Mouse (Mus musculus) erythroblast, adult 5-6 weeks (primary cell): Measurements from ENCODE around the gene Ppef2. TPM values are rescaled to one million over a fixed set of nuclear protein-coding genes. Genes with fewer than 3 reads are reported as not detected.

ENCODE experiments used
- ATAC-seq: replicated peaks from 2 replicates; pipeline ENCODE4 v1.8.0; 2016; ENCODE audit warnings: moderate number of reproducible peaks, mild to moderate bottlenecking, moderate TSS enrichment, inconsistent platforms; ENCODE audit not compliant: poor library complexity, low FRiP score, severe bottlenecking
- total RNA-seq, 2 experiments: library from RNA; stranded (forward) in 1 of 2; stranded (reverse) in 1 of 2; fragments of 150-400 nt in 1 of 2; fragments of 200-764, 138-1000 nt in 1 of 2; gene quantifications; 2 replicates each; pipeline versions ENCODE4 v1.2.3 to v1.2.4; 2015 to 2017; ENCODE audit warnings: low replicate concordance in 2 of 2

Gene Ppef2
- total RNA-seq, 2 experiments from 2014 or later, result not detected

- ATAC-seq, result no peak
These were observed 15.3 kb downstream of the Ppef2 start for GRCm38 (mm10) chr5:92240769-92241168.

- ATAC-seq, result no peak
These were observed 16.5 kb downstream of the Ppef2 start for GRCm38 (mm10) chr5:92239333-92240232.

GRCm38 (mm10) chr5:92234939-92235557, 21.0 kb downstream of the Ppef2 start:
- ATAC-seq, result no peak

GRCm38 (mm10) chr5:92233366-92233765, 22.7 kb downstream of the Ppef2 start:
- no peak for ATAC-seq

GRCm38 (mm10) chr5:92231836-92232235, 24.2 kb downstream of the Ppef2 start:
- no peak for ATAC-seq

GRCm38 (mm10) chr5:92230306-92230705, 25.8 kb downstream of the Ppef2 start:
- ATAC-seq, result no peak

GRCm38 (mm10) chr5:92229514-92229913, 26.6 kb downstream of the Ppef2 start:
- no peak for ATAC-seq

GRCm38 (mm10) chr5:92228776-92229175, 27.3 kb downstream of the Ppef2 start:
- ATAC-seq, result no peak

- no peak for ATAC-seq
These were observed 28.3 kb downstream of the Ppef2 start for GRCm38 (mm10) chr5:92227782-92228181.

- ATAC-seq, result no peak
These were observed 35.7 kb downstream of the Ppef2 start for GRCm38 (mm10) chr5:92220287-92220902.

GRCm38 (mm10) chr5:92219826-92220225, 36.3 kb downstream of the Ppef2 start:
- ATAC-seq, result no peak

- ATAC-seq, result no peak
These were observed 36.9 kb downstream of the Ppef2 start for GRCm38 (mm10) chr5:92218915-92219793.

GRCm38 (mm10) chr5:92215308-92215707, 40.8 kb downstream of the Ppef2 start, which contains the start of gene U90926:
Gene U90926, minus strand, starts transcription at chr5:92215408.
- no peak for ATAC-seq

- no peak for ATAC-seq
These were observed 43.8 kb downstream of the Ppef2 start for GRCm38 (mm10) chr5:92212231-92212630.

GRCm38 (mm10) chr5:92210205-92210604, 45.9 kb downstream of the Ppef2 start:
- ATAC-seq, result no peak

- no peak for ATAC-seq
These were observed 50.0 kb downstream of the Ppef2 start for GRCm38 (mm10) chr5:92206121-92206520.

- ATAC-seq, result no peak
These were observed 50.4 kb downstream of the Ppef2 start for GRCm38 (mm10) chr5:92205706-92206105.

GRCm38 (mm10) chr5:92205184-92205583, 50.9 kb downstream of the Ppef2 start:
- no peak for ATAC-seq

- 0 out of 2 replicates have a peak, but pooled peaks have one; percentile 38 for ATAC-seq
These were observed 51.7 kb downstream of the Ppef2 start for GRCm38 (mm10) chr5:92204162-92205036.
